Mouse (Mus musculus) midbrain, embryonic 15.5 days (tissue): ENCODE measurements around the gene Erich3. TPM values are rescaled to one million over a fixed set of nuclear protein-coding genes. Genes with fewer than 3 reads are reported as not detected.

Source experiments
- ATAC-seq: fragments of 200-750 bp; cut with Nextera tagmentation; replicated peaks from 2 replicates; pipeline ENCODE4 v1.8.0; 2017; ENCODE audit warnings: moderate TSS enrichment
- H3K27ac ChIP-seq: fragments of 300-500 bp; sonication (generic); 2 replicates; pipeline ENCODE4 v1.5.1; 2015; ENCODE audit warnings: mild to moderate bottlenecking, inconsistent platforms
- H3K27me3 ChIP-seq: fragments of 300-500 bp; sonication (generic); replicated peaks from 2 replicates; pipeline ENCODE4 v1.6.1; 2015; ENCODE audit warnings: inconsistent platforms
- H3K36me3 ChIP-seq: fragments of 300-500 bp; sonication (generic); replicated peaks from 2 replicates; pipeline ENCODE4 v1.6.1; 2015; ENCODE audit warnings: inconsistent platforms
- H3K4me1 ChIP-seq: fragments of 300-500 bp; sonication (generic); 2 replicates; pipeline ENCODE4 v1.6.1; 2015; ENCODE audit warnings: inconsistent platforms
- H3K4me2 ChIP-seq: fragments of 300-500 bp; sonication (generic); 2 replicates; pipeline ENCODE4 v1.6.1; 2015; ENCODE audit warnings: inconsistent platforms, mild to moderate bottlenecking, moderate library complexity
- H3K4me3 ChIP-seq: fragments of 300-500 bp; sonication (generic); 2 replicates; pipeline ENCODE4 v1.5.1; 2015; ENCODE audit warnings: mild to moderate bottlenecking, inconsistent platforms
- H3K9ac ChIP-seq: fragments of 300-500 bp; sonication (generic); 2 replicates; pipeline ENCODE4 v1.6.1; 2015; ENCODE audit warnings: mild to moderate bottlenecking, inconsistent platforms
- H3K9me3 ChIP-seq: fragments of 300-500 bp; sonication (generic); 2 replicates; pipeline ENCODE4 v1.6.1; 2016; ENCODE audit warnings: inconsistent platforms
- WGBS: fragments of 180-500 bp; shearing (Covaris S2); methylation state at CpG from one replicate; pipeline ENCODE4 v1.1.7; 2015; ENCODE audit warnings: mixed read lengths; 5-methylcytosine and 5-hydroxymethylcytosine counted together
- polyA plus RNA-seq: library from polyadenylated mRNA; unstranded; fragments of >200 nt; fragmentation: Nextera tagmentation; extraction: Ambion mirVana; gene quantifications from 2 replicates; pipeline ENCODE4 v1.2.1, GENCODE M21; 2015

Gene Erich3
- polyA plus RNA-seq, 1 experiment from 2014 or later = 1.8 TPM

DNA sequence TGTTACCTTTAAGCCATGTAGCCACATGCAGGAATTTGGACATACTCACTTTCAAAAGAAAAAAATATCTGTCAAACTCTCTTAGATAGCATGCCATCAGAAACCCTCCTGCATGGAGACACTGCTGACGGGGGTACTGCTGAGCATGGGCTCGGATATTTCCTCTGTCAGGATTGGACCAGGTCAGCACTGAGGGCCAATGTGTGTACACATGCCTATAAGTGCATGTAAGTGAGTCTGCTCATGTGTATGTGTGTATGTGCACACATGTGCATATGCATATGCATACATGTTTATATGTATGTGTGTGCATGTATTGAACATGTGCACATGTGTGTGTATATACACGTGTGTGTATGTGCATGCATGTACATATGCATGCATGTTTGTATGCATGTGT is 124.0 kb downstream of the Erich3 start:
- Histone ChIP-seq H3K4me1 (no peaks in the 10 kb centered on the region), H3K4me2 (no peak overlapping the region), H3K27me3 (no peaks in the 10 kb centered on the region), H3K9me3 (no peaks in the 10 kb centered on the region), H3K27ac (no peak overlapping the region), H3K9ac (no peak overlapping the region), H3K4me3 (no peak overlapping the region), H3K36me3 (no peaks in the 10 kb centered on the region)
- 82% methylated on average over 3 of the region's 3 CpGs for WGBS
- no peak for ATAC-seq

GRCm38 (mm10) chr3:154793571-154793970 is 129.9 kb downstream of the Erich3 start:
- Histone ChIP-seq H3K27ac (no peak overlapping the region), H3K4me2 (no peak overlapping the region), H3K9ac (no peak overlapping the region), H3K4me3 (no peak overlapping the region), H3K9me3 (no peaks in the 10 kb centered on the region), H3K4me1 (no peaks in the 10 kb centered on the region), H3K27me3 (no peaks in the 10 kb centered on the region), H3K36me3 (no peaks in the 10 kb centered on the region)
- WGBS = 88% methylated on average over 4 of the region's 4 CpGs
- ATAC-seq = no peak

DNA sequence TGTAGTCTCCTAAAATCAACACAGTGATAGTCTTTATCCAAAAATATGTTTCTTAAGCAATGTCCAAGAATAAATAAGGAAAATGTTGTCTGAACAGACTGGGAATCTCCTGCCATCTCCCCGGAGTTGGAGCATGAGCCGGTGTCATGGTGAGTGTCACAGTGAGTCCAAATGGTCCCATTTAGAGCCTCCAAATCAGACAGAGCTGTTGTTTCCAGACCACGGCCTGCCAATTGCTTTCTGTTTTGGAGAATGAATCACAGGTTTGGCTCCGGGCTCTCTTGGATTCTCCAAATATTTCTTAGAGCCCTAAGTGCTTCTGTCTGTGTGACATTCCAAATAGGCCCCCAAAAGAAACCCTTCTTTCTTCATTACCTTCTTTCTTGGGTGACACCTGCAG is 135.1 kb downstream of the Erich3 start:
- Histone ChIP-seq H3K4me1 (peaks cover 11% of the 10 kb centered on the region), H3K9ac (no peak overlapping the region), H3K27ac (no peak overlapping the region), H3K4me3 (no peak overlapping the region), H3K4me2 (no peak overlapping the region), H3K9me3 (no peaks in the 10 kb centered on the region), H3K27me3 (no peaks in the 10 kb centered on the region), H3K36me3 (no peaks in the 10 kb centered on the region)
- WGBS = 88% methylated on average over 4 of the region's 4 CpGs
- no peak for ATAC-seq

DNA sequence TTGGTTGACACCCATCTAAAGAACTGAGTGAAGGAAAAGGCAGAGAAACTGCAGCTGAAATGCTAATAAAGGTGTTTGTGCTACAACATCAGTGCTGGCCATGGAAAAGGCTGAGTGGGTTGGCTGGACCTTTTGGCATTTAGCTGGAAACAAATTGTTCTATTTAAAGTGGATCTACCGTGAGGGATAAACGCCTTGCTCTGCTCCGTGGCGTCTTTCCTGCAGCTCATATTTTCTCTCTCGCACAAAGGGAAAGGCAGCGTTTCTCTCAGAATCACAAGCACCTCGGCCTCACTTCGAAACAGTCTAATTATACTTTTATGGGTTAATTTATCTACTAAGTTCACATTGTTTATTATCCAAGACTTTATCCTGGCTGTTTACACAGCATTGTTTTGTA is 136.8 kb downstream of the Erich3 start:
- no peak for ATAC-seq
- H3K27me3 ChIP-seq = no peaks in the 10 kb centered on the region
- no peaks in the 10 kb centered on the region for H3K9me3 ChIP-seq
- 53% methylated on average over 8 of the region's 8 CpGs for WGBS
- H3K4me3 ChIP-seq = no peak overlapping the region
- peaks cover 11% of the 10 kb centered on the region for H3K4me1 ChIP-seq
- no peak overlapping the region for H3K4me2 ChIP-seq
- H3K36me3 ChIP-seq = no peaks in the 10 kb centered on the region
- H3K9ac ChIP-seq = no peak overlapping the region
- H3K27ac ChIP-seq = 0 out of 2 replicates have a peak overlapping the region, but pooled peaks have one; percentile 31

DNA sequence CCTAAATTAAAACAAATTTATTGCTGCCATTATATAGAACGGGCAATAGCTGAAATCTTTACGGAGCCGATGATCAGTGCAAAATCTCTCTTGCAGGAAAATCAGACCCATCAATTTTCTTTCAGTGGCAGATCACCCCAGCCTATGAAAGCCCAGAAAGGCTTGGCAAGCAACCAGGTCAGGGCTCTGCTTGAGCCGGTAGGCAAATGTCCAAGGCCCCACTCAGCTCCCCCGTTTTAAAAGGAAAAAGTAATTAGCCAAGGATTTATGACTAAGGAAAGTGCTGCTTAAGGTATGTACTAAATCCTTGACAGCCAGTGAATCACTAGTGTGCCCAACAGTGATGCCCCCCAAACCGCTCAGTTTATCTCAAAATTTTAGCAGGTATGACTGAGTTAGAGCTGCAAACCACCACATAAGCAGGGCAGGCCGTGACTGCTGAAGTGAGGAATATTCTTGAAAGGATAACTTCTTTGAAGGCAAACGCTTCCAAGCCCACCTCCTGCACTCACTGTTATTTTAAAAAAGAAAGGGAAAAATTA is 137.3 kb downstream of the Erich3 start:
- H3K27ac ChIP-seq = no peak overlapping the region

DNA sequence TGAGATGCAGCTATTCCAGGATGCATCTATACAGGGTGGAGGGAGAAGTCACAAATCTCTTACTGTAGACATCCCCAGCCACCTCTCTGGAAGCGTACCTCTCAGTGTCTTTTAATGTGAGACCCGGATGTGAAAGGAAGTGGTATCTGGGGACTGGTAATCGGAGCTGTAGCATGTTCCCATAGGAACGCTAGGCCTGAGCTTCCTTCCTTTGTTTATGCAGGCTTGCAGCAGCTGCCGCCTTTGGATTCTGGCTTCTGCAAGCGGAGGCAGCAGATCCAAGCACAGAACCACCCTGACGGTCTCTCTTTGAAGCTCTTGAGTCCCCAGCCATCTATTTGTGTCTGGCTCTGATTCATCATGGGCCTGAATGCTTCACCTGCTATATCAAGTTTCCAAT is 143.0 kb downstream of the Erich3 start:
- peaks cover 33% of the 10 kb centered on the region for H3K4me1 ChIP-seq
- no peak overlapping the region for H3K4me3 ChIP-seq
- peak; percentile 82 for ATAC-seq
- no peak overlapping the region for H3K4me2 ChIP-seq
- no peaks in the 10 kb centered on the region for H3K36me3 ChIP-seq
- no peaks in the 10 kb centered on the region for H3K9me3 ChIP-seq
- H3K27ac ChIP-seq = peak overlapping the region; percentile 79
- H3K9ac ChIP-seq = no peak overlapping the region; the same call in 1 of the 2 replicates
- 5% methylated on average over 7 of the region's 7 CpGs for WGBS
- H3K27me3 ChIP-seq = no peaks in the 10 kb centered on the region

More for the DNA sequence above, 137.3 kb downstream of the Erich3 start:
- ATAC-seq = 0 out of 2 replicates have a peak, but pooled peaks have one; percentile 18
- no peaks in the 10 kb centered on the region for H3K36me3 ChIP-seq
- H3K27me3 ChIP-seq = no peaks in the 10 kb centered on the region
- H3K4me1 ChIP-seq = peaks cover 12% of the 10 kb centered on the region
- H3K9me3 ChIP-seq = no peaks in the 10 kb centered on the region
- H3K4me2 ChIP-seq = no peak overlapping the region
- 65% methylated on average over 8 of the region's 8 CpGs for WGBS
- no peak overlapping the region for H3K9ac ChIP-seq
- no peak overlapping the region for H3K4me3 ChIP-seq

GRCm38 (mm10) chr3:154810273-154810870 is 146.7 kb downstream of the Erich3 start:
- Histone ChIP-seq H3K27ac (peak overlapping the region; percentile 40; the same call in 1 of the 2 replicates), H3K4me2 (no peak overlapping the region), H3K27me3 (no peaks in the 10 kb centered on the region), H3K4me3 (no peak overlapping the region), H3K36me3 (no peaks in the 10 kb centered on the region), H3K9ac (no peak overlapping the region), H3K4me1 (peaks cover 36% of the 10 kb centered on the region), H3K9me3 (no peaks in the 10 kb centered on the region)
- 53% methylated on average over 7 of the region's 7 CpGs for WGBS
- no peak; the same call in 1 of the 2 replicates for ATAC-seq

DNA sequence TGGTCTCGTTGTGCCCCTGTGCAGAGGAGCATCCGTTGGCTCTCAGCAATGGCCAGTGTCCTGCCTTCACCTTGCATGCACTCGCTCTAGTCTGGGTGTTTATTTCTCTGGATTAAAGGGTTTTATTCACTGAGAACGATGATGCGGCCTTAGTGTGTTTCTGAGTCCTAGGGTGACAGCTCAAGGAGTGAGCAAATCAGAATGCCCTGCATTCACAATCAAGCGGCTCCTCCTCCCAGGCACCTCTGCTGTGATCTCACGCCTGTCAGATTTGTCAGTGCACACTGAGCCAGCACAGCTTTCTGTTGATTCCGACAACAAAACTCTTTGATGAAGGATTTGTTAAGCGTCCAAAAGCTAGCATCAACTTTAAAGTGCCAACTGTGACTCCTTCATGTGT is 147.6 kb downstream of the Erich3 start:
- H3K4me1 ChIP-seq = peaks cover 41% of the 10 kb centered on the region
- peak overlapping the region; percentile 30; the same call in 1 of the 2 replicates for H3K27ac ChIP-seq
- 15% methylated on average over 9 of the region's 9 CpGs for WGBS
- no peaks in the 10 kb centered on the region for H3K9me3 ChIP-seq
- H3K36me3 ChIP-seq = no peaks in the 10 kb centered on the region
- no peak overlapping the region for H3K4me2 ChIP-seq
- peak; percentile 50 for ATAC-seq
- H3K4me3 ChIP-seq = no peak overlapping the region
- no peak overlapping the region for H3K9ac ChIP-seq
- H3K27me3 ChIP-seq = no peaks in the 10 kb centered on the region

DNA sequence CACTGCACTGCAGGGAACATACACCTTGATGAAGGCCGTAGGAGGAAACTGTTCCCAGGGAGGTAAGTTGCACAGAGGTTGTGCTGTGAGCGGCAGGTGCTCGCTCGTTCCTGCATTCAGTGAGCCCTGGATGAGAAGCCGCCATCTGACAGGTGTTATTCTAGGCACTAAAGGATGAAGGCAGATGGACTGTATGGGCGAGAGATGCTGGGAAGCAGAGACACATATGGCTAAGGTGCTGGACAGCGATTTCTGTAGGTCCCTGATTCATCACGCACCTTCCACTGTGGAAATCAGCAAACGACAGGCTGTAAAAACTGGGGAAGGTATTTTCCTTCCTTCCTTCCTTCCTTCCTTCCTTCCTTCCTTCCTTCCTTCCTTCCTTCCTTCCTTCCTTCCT is 148.2 kb downstream of the Erich3 start:
- Histone ChIP-seq H3K9ac (no peak overlapping the region), H3K4me3 (no peak overlapping the region), H3K36me3 (no peaks in the 10 kb centered on the region), H3K4me2 (no peak overlapping the region), H3K27me3 (no peaks in the 10 kb centered on the region), H3K4me1 (peaks cover 41% of the 10 kb centered on the region), H3K9me3 (no peaks in the 10 kb centered on the region), H3K27ac (peak overlapping the region; percentile 44; the same call in 1 of the 2 replicates)
- no peak for ATAC-seq
- WGBS = 77% methylated on average over 9 of the region's 9 CpGs

- WGBS = 61% methylated on average over 1 of the region's 1 CpGs
- ATAC-seq = no peak
- Histone ChIP-seq H3K4me1 (peaks cover 46% of the 10 kb centered on the region), H3K4me3 (no peak overlapping the region), H3K9me3 (no peaks in the 10 kb centered on the region), H3K27me3 (no peaks in the 10 kb centered on the region), H3K36me3 (no peaks in the 10 kb centered on the region), H3K9ac (no peak overlapping the region), H3K4me2 (no peak overlapping the region), H3K27ac (no peak overlapping the region)
Measured at GRCm38 (mm10) chr3:154812893-154813292, 149.2 kb downstream of the Erich3 start.

DNA sequence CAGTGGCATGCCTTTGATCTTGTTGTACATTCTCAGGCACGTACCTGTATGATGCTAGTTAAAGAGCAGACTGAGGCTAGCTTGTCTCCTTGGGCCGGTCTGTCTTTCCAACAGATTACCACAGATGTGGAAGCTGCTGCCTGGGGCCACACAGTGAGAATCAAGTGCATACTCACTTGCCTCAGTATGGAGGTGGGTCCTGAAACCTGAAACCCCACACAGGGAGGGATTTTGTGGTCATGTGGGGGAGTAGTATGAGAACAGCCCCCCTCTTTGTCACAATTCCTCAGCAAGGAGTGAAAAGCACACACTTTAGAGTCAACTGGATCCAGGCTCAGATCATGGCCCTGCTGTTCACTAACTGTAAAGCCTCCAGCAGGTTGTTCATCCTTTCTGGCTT is 151.9 kb downstream of the Erich3 start:
- H3K9me3 ChIP-seq = no peaks in the 10 kb centered on the region
- H3K36me3 ChIP-seq = no peaks in the 10 kb centered on the region
- 51% methylated on average over 2 of the region's 2 CpGs for WGBS
- peaks cover 39% of the 10 kb centered on the region for H3K4me1 ChIP-seq
- H3K4me2 ChIP-seq = no peak overlapping the region
- peak overlapping the region; percentile 83 for H3K27ac ChIP-seq
- ATAC-seq = no peak
- H3K4me3 ChIP-seq = no peak overlapping the region
- H3K9ac ChIP-seq = no peak overlapping the region
- no peaks in the 10 kb centered on the region for H3K27me3 ChIP-seq

DNA sequence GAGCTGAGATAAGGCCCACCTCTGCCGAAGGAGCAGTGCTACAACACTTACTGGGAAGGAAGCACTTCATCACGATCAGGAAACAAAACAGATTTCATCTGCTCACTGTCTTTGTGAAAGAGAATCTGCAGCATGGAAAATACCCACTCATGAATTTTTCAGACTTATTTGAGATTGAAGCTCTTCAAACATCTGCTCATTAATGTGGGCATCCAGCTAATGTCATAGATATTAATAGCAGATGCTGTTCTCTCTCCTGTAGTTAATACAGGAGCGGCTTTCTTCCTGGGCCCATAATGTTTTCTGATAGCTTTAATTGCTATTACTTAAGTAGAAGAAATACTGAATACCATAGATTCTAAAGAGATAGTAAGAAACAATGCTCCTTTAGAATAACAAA is 152.6 kb downstream of the Erich3 start:
- H3K4me2 ChIP-seq = no peak overlapping the region
- no peaks in the 10 kb centered on the region for H3K36me3 ChIP-seq
- no peak overlapping the region for H3K9ac ChIP-seq
- 47% methylated on average over 3 of the region's 3 CpGs for WGBS
- no peaks in the 10 kb centered on the region for H3K27me3 ChIP-seq
- H3K4me3 ChIP-seq = no peak overlapping the region
- peak overlapping the region; percentile 83 for H3K27ac ChIP-seq
- H3K9me3 ChIP-seq = no peaks in the 10 kb centered on the region
- ATAC-seq = 0 out of 2 replicates have a peak, but pooled peaks have one; percentile 21
- peaks cover 33% of the 10 kb centered on the region for H3K4me1 ChIP-seq
